Comparison of ENCODE assay signal across 20 mouse cellular contexts in genomic region chr6:8495827-8496222, GRCm38 (mm10). TPM values are rescaled to one million over a fixed set of nuclear protein-coding genes. Genes with fewer than 3 reads are reported as not detected.
DNase-seq lines count a peak whose midpoint lies in the region; ATAC-seq and TF ChIP-seq lines count a peak whose summit lies in the region.
"Had no signal": no experiment of that assay in that cellular context is flagged by ENCODE, and none has a peak within 500 bp of the region (broad histone marks: within the 10 kb centered on the region; RNA-seq: fewer than 3 reads in every experiment).

No protein-coding gene starts in this region.

- TF ChIP-seq CTCF in spleen, adult 2 months (IDR thresholded peaks at IDR 0.05; ENCODE audit: extremely low read depth, insufficient read depth, insufficient read length, insufficient replicate concordance): no peak
- no peak for TF ChIP-seq CTCF in stomach, postnatal 0 days (IDR thresholded peaks at IDR 0.05; ENCODE audit: low read depth)

- no peak overlapping the region for H3K27ac ChIP-seq in embryonic facial prominence, embryonic 14.5 days (replicated peaks; ENCODE audit: low read depth, low read length)
- no peak overlapping the region for H3K27ac ChIP-seq in embryonic facial prominence, embryonic 10.5 days (replicated peaks)
- no peak overlapping the region for H3K27ac ChIP-seq in kidney, embryonic 16.5 days (ENCODE audit: low read length)
- H3K27ac ChIP-seq in spleen, adult 2 months (ENCODE audit: insufficient read depth, low read length): 0 out of 2 replicates have a peak overlapping the region, but pooled peaks have one; percentile 58
- H3K27ac ChIP-seq in stomach, postnatal 0 days (replicated peaks): no peak overlapping the region
- H3K27ac ChIP-seq: forebrain, embryonic 13.5 days; hindbrain, embryonic 10.5 days; liver, embryonic 15.5 days had no signal

- ATAC-seq in embryonic facial prominence, embryonic 14.5 days (ENCODE audit: low read depth): peak; percentile 22; the same call in 1 of the 2 replicates
- peak; percentile 55; the same call in 1 of the 2 replicates for ATAC-seq in kidney, embryonic 16.5 days (ENCODE audit: low FRiP score, low TSS enrichment)
- ATAC-seq in stomach, postnatal 0 days (ENCODE audit: low FRiP score, low TSS enrichment): peak; percentile 60; the same call in 1 of the 2 replicates
- ATAC-seq: forebrain, embryonic 13.5 days had no signal

- H3K9ac ChIP-seq in embryonic facial prominence, embryonic 14.5 days (ENCODE audit: low read depth, low read length): no peak overlapping the region
- H3K9ac ChIP-seq in kidney, embryonic 16.5 days (replicated peaks; ENCODE audit: low read length): no peak overlapping the region
- no peak overlapping the region for H3K9ac ChIP-seq in stomach, postnatal 0 days (ENCODE audit: low read length)
- H3K9ac ChIP-seq: forebrain, embryonic 13.5 days; heart, embryonic 12.5 days; liver, embryonic 15.5 days had no signal

- H3K4me1 ChIP-seq in embryonic facial prominence, embryonic 14.5 days (ENCODE audit: control insufficient read depth, insufficient read depth, low read length): no peaks in the 10 kb centered on the region
- H3K4me1 ChIP-seq in embryonic facial prominence, embryonic 10.5 days: no peaks in the 10 kb centered on the region
- H3K4me1 ChIP-seq in kidney, embryonic 16.5 days (ENCODE audit: insufficient read depth, low read length): peaks cover 10% of the 10 kb centered on the region
- peaks cover 17% of the 10 kb centered on the region for H3K4me1 ChIP-seq in spleen, adult 2 months (ENCODE audit: control insufficient read depth, insufficient read depth, insufficient read length)
- no peaks in the 10 kb centered on the region for H3K4me1 ChIP-seq in stomach, postnatal 0 days (replicated peaks; ENCODE audit: control insufficient read depth, insufficient read depth)
- H3K4me1 ChIP-seq: forebrain, embryonic 13.5 days; hindbrain, embryonic 10.5 days; liver, embryonic 15.5 days had no signal

- no peak for DNase-seq in embryonic facial prominence, embryonic 14.5 days (ENCODE audit: low spot score)
- no peak for DNase-seq in embryonic facial prominence, embryonic 10.5 days (ENCODE audit: low spot score)
- DNase-seq in kidney, postnatal 14 days: no peak
- no peak for DNase-seq in spleen, adult 2 months (ENCODE audit: low read depth in 1 of 2, low spot score in 2 of 2)
- DNase-seq in spleen, postnatal 14 days (ENCODE audit: low spot score in 2 of 2): no peak
- DNase-seq in stomach, postnatal 0 days (ENCODE audit: low spot score): no peak
- DNase-seq in gastrocnemius, postnatal 14 days: no peak
- DNase-seq: adrenal gland, postnatal 36 days; cerebellum, adult 18-20 months; gastrocnemius, postnatal 36 days; kidney, adult 18-20 months; layer of hippocampus, postnatal 36 days; midbrain, embryonic 14.5 days had no signal

- 74% methylated on average over 4 of the region's 4 CpGs for WGBS in embryonic facial prominence, embryonic 14.5 days
- 86% methylated on average over 4 of the region's 4 CpGs for WGBS in embryonic facial prominence, embryonic 10.5 days
- 48% methylated on average over 4 of the region's 4 CpGs for WGBS in kidney, embryonic 16.5 days
- 72% methylated on average over 4 of the region's 4 CpGs for WGBS in spleen, adult 2 months
- WGBS in stomach, postnatal 0 days: 53% methylated on average over 4 of the region's 4 CpGs

- no peak for TF ChIP-seq EP300 in stomach, postnatal 0 days (optimal IDR thresholded peaks at IDR 0.05)

- no peak overlapping the region for H3K4me3 ChIP-seq in embryonic facial prominence, embryonic 14.5 days (ENCODE audit: low read depth, low read length)
- no peak overlapping the region for H3K4me3 ChIP-seq in embryonic facial prominence, embryonic 10.5 days
- H3K4me3 ChIP-seq in kidney, embryonic 16.5 days (ENCODE audit: low read length): no peak overlapping the region
- H3K4me3 ChIP-seq in spleen, adult 2 months (ENCODE audit: extremely low read depth, insufficient read depth, insufficient read length): no peak overlapping the region
- H3K4me3 ChIP-seq in stomach, postnatal 0 days (ENCODE audit: low read depth, low read length): no peak overlapping the region
- H3K4me3 ChIP-seq: erythroblast, embryonic 14.5 days; forebrain, embryonic 13.5 days; heart, embryonic 12.5 days; hindbrain, embryonic 10.5 days; liver, embryonic 15.5 days; myocyte had no signal

- peaks cover 14% of the 10 kb centered on the region; the same call in 1 of the 2 replicates for H3K9me3 ChIP-seq in embryonic facial prominence, embryonic 14.5 days (ENCODE audit: control insufficient read depth, low read length)
- H3K9me3 ChIP-seq in embryonic facial prominence, embryonic 10.5 days: no peaks in the 10 kb centered on the region
- H3K9me3 ChIP-seq in kidney, embryonic 16.5 days (ENCODE audit: low read length): no peaks in the 10 kb centered on the region; the same call in 1 of the 2 replicates
- H3K9me3 ChIP-seq in stomach, postnatal 0 days (ENCODE audit: control insufficient read depth, low read length): no peaks in the 10 kb centered on the region
- H3K9me3 ChIP-seq: forebrain, embryonic 13.5 days; heart, embryonic 12.5 days; hindbrain, embryonic 10.5 days; liver, embryonic 15.5 days had no signal

- H3K27me3 ChIP-seq in embryonic facial prominence, embryonic 14.5 days (replicated peaks; ENCODE audit: control insufficient read depth, insufficient read depth, low read length): no peaks in the 10 kb centered on the region
- no peaks in the 10 kb centered on the region for H3K27me3 ChIP-seq in embryonic facial prominence, embryonic 10.5 days (replicated peaks; ENCODE audit: low read depth, poor library complexity, severe bottlenecking)
- H3K27me3 ChIP-seq in kidney, embryonic 16.5 days (ENCODE audit: insufficient read depth, low read length): no peaks in the 10 kb centered on the region
- no peaks in the 10 kb centered on the region for H3K27me3 ChIP-seq in spleen, adult 2 months (ENCODE audit: control insufficient read depth, insufficient read depth, low read length)
- H3K27me3 ChIP-seq in stomach, postnatal 0 days (ENCODE audit: control insufficient read depth, insufficient read depth, low read length): no peaks in the 10 kb centered on the region
- H3K27me3 ChIP-seq: forebrain, embryonic 13.5 days; heart, embryonic 12.5 days had no signal

- H3K4me2 ChIP-seq in embryonic facial prominence, embryonic 14.5 days (ENCODE audit: low read depth, low read length): no peak overlapping the region
- no peak overlapping the region for H3K4me2 ChIP-seq in kidney, embryonic 16.5 days (replicated peaks; ENCODE audit: low read depth, low read length)
- H3K4me2 ChIP-seq in stomach, postnatal 0 days (replicated peaks; ENCODE audit: low read depth): no peak overlapping the region
- H3K4me2 ChIP-seq: forebrain, embryonic 13.5 days; heart, embryonic 12.5 days; liver, embryonic 15.5 days had no signal

- intact Hi-C loops in gastrocnemius, postnatal 14 days (cut with DNase I; ENCODE audit: low total_unique reads): no loop called here

- TF ChIP-seq POLR2A in spleen, adult 2 months (IDR thresholded peaks at IDR 0.05; ENCODE audit: low read depth, low read length): no peak

- no peaks in the 10 kb centered on the region for H3K36me3 ChIP-seq in embryonic facial prominence, embryonic 14.5 days (ENCODE audit: control insufficient read depth, insufficient read depth, low read length)
- no peaks in the 10 kb centered on the region for H3K36me3 ChIP-seq in embryonic facial prominence, embryonic 10.5 days (replicated peaks)
- no peaks in the 10 kb centered on the region for H3K36me3 ChIP-seq in kidney, embryonic 16.5 days (ENCODE audit: insufficient read depth, low read length)
- no peaks in the 10 kb centered on the region for H3K36me3 ChIP-seq in spleen, adult 2 months (ENCODE audit: control insufficient read depth, insufficient read depth, low read length)
- no peaks in the 10 kb centered on the region for H3K36me3 ChIP-seq in stomach, postnatal 0 days (ENCODE audit: control insufficient read depth, insufficient read depth, low read length)
- H3K36me3 ChIP-seq: heart, embryonic 12.5 days; hindbrain, embryonic 10.5 days; liver, embryonic 15.5 days had no signal

RNA-seq across cellular contexts. Expression of gene Glcci1, which starts 13.6 kb away (rescaled TPM):
- polyA plus RNA-seq in embryonic facial prominence, embryonic 14.5 days (2014; fragmentation: Nextera tagmentation; extraction: Ambion mirVana): 8.7 and 9.0 TPM in 2 replicates
- 7.3 and 9.6 TPM in 2 replicates for polyA plus RNA-seq in embryonic facial prominence, embryonic 10.5 days (2016; fragmentation: Nextera tagmentation; extraction: Ambion mirVana)
- 6.3 and 7.9 TPM in 2 replicates for polyA plus RNA-seq in kidney, embryonic 16.5 days (2015; fragmentation: Nextera tagmentation; extraction: Ambion mirVana)
- polyA plus RNA-seq in spleen, adult 2 months (2012; rRNA removed): 11.2 and 14.0 TPM in 2 replicates
- polyA plus RNA-seq in stomach, postnatal 0 days (2015; fragmentation: Nextera tagmentation; extraction: Ambion mirVana): 4.0 and 4.1 TPM in 2 replicates
- total RNA-seq in gastrocnemius, postnatal 14 days (2021): 10 to 100 TPM in 1 of 2 experiments, 1 to 10 TPM in 1; 9.9 to 10.5 TPM
